Mouse (Mus musculus) E14TG2a.4 (cell line): ENCODE results near the gene Muc2.

Source experiments
- CTCF ChIP-seq: conservative IDR thresholded peaks from 2 replicates; pipeline ENCODE4 v1.5.1; 2014; ENCODE audit warnings: low read length
- NANOG ChIP-seq: IDR thresholded peaks from 2 replicates; pipeline ENCODE4 v1.6.1; 2014; ENCODE audit warnings: borderline replicate concordance, low read length, mixed read lengths

DNA sequence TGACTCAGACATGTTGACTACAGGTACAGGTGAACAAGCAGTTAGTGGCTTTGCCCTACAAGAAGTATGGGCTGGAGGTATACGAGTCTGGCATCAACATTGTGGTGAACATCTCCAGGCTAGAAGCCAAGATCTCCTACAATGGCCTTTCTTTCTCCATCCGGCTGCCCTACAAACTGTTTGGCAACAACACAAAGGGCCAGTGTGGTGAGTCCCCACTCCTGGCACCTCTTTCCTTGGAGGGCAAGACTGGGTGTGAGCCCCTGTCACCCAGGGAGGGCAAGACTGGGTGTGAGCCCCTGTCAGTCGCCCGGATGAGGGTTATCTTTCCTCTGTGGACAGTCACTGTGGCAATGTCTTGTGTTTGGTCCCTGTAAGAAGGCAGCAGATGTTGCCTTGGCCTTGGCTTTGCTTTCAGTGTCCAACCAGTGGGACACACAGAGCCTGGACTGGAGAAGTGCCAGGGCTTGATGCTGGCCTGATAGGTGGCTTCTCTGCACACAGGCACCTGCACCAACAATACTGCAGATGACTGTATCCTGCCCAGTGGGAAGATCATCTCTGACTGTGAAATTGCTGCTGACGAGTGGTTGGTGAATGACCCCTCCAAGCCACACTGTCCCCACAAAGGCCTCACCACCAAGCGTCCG lies 57.4 kb downstream of the Muc2 start:
- no peak for TF ChIP-seq CTCF
- TF ChIP-seq NANOG, result no peak
